Mouse (Mus musculus): ENCODE results near the gene Nr1h3.
"Not testable (repeated sequence)": the region's sequence is repeated elsewhere in the genome, so short reads cannot be mapped to it uniquely, and the experiment has no call there.

The Nr1h3 gene

GRCm38 (mm10) chr2:91202222-91202971, at the start of gene Nr1h3, which contains the start of gene Acp2:
Gene Nr1h3 (minus strand): TSS chr2:91202834.
Gene Acp2 (plus strand): TSS chr2:91202885.
- in situ Hi-C loops (cut with MboI, MseI), result no loop called here

GRCm38 (mm10) chr2:91252001-91252400, 49.4 kb upstream of the Nr1h3 start:
- in situ Hi-C loops (cut with MboI, MseI), result no loop called here

GRCm38 (mm10) chr2:91248366-91248765, 45.7 kb upstream of the Nr1h3 start:
- in situ Hi-C loops (cut with MboI, MseI), result no loop called here

- in situ Hi-C loops (cut with MboI, MseI), result no loop called here
Measured at GRCm38 (mm10) chr2:91244557-91245228, 42.1 kb upstream of the Nr1h3 start.

- in situ Hi-C loops (cut with MboI, MseI), result no loop called here
Measured at GRCm38 (mm10) chr2:91243416-91243815, 40.8 kb upstream of the Nr1h3 start.

- in situ Hi-C loops (cut with MboI, MseI), result no loop called here
Measured at GRCm38 (mm10) chr2:91242547-91242946, 39.9 kb upstream of the Nr1h3 start.

- in situ Hi-C loops (cut with MboI, MseI), result not testable (repeated sequence)
Measured at GRCm38 (mm10) chr2:91237511-91238080, 35.0 kb upstream of the Nr1h3 start.

GRCm38 (mm10) chr2:91236601-91237510, 34.2 kb upstream of the Nr1h3 start, which contains the start of gene Ddb2:
Gene Ddb2 (minus strand): TSS chr2:91236982.
- in situ Hi-C loops (cut with MboI, MseI), result no loop called here

GRCm38 (mm10) chr2:91229735-91230134, 27.1 kb upstream of the Nr1h3 start:
- in situ Hi-C loops (cut with MboI, MseI), result no loop called here

GRCm38 (mm10) chr2:91223614-91224013, 21.0 kb upstream of the Nr1h3 start:
- in situ Hi-C loops (cut with MboI, MseI), result no loop called here

GRCm38 (mm10) chr2:91220501-91220900, 17.9 kb upstream of the Nr1h3 start:
- in situ Hi-C loops (cut with MboI, MseI), result no loop called here

- in situ Hi-C loops (cut with MboI, MseI), result no loop called here
Measured at GRCm38 (mm10) chr2:91217032-91217431, 14.4 kb upstream of the Nr1h3 start.

- in situ Hi-C loops (cut with MboI, MseI), result no loop called here
Measured at GRCm38 (mm10) chr2:91213311-91213710, 10.7 kb upstream of the Nr1h3 start.

GRCm38 (mm10) chr2:91206254-91206775, 3.7 kb upstream of the Nr1h3 start:
- in situ Hi-C loops (cut with MboI, MseI), result no loop called here

GRCm38 (mm10) chr2:91202972-91203656, 480 bp upstream of the Nr1h3 start:
- in situ Hi-C loops (cut with MboI, MseI), result no loop called here

GRCm38 (mm10) chr2:91198888-91199287, 3.7 kb downstream of the Nr1h3 start:
- in situ Hi-C loops (cut with MboI, MseI), result no loop called here

GRCm38 (mm10) chr2:91196577-91197001, 6.0 kb downstream of the Nr1h3 start:
- in situ Hi-C loops (cut with MboI, MseI), result no loop called here

GRCm38 (mm10) chr2:91194624-91195332, 7.9 kb downstream of the Nr1h3 start:
- in situ Hi-C loops (cut with MboI, MseI), result loop anchor here (5.0 kb wide), 1 partner anchor 42 kb away; no protein-coding TSS in a partner anchor

- in situ Hi-C loops (cut with MboI, MseI), result loop anchor here (5.0 kb wide), 1 partner anchor 38 kb away; no protein-coding TSS in a partner anchor
Measured at GRCm38 (mm10) chr2:91190501-91190900, 12.1 kb downstream of the Nr1h3 start.

GRCm38 (mm10) chr2:91187431-91187830, 15.2 kb downstream of the Nr1h3 start:
- in situ Hi-C loops (cut with MboI, MseI), result no loop called here

Measured in T-helper 1 cell (primary cell).